Mouse (Mus musculus) gonadal fat pad, adult 2 months (tissue): ENCODE data around the gene Ifnk. TPM values are rescaled to one million over a fixed set of nuclear protein-coding genes. Genes with fewer than 3 reads are reported as not detected.

Experiments used
- DNase-seq: peaks from one replicate; pipeline ENCODE4 v3.0.0-alpha.2; 2012; ENCODE audit warnings: low read depth
- polyA plus RNA-seq: library from polyadenylated mRNA; depleted of rRNA; stranded (reverse); fragments of >200 nt; gene quantifications from 2 replicates; pipeline ENCODE4 v1.2.3, GENCODE M21; 2012

Gene Ifnk
- polyA plus RNA-seq, 1 experiment: not detected

GRCm38 (mm10) chr4:35138077-35138476 is 13.8 kb upstream of the Ifnk start:
- DNase-seq: no peak

GRCm38 (mm10) chr4:35140317-35140716 is 11.5 kb upstream of the Ifnk start:
- no peak for DNase-seq

GRCm38 (mm10) chr4:35143472-35144102 is 8.3 kb upstream of the Ifnk start:
- no peak for DNase-seq

- no peak for DNase-seq
Observed at GRCm38 (mm10) chr4:35145726-35146125, 6.1 kb upstream of the Ifnk start.

GRCm38 (mm10) chr4:35146597-35146996 is 5.3 kb upstream of the Ifnk start:
- DNase-seq: no peak

GRCm38 (mm10) chr4:35148326-35148725 is 3.5 kb upstream of the Ifnk start:
- DNase-seq: no peak

- no peak for DNase-seq
Observed at GRCm38 (mm10) chr4:35150706-35151105, 1.1 kb upstream of the Ifnk start.

- DNase-seq: no peak
Observed at GRCm38 (mm10) chr4:35154051-35154450, 2.2 kb downstream of the Ifnk start.

- no peak for DNase-seq
Observed at GRCm38 (mm10) chr4:35155132-35155922, 3.5 kb downstream of the Ifnk start.

GRCm38 (mm10) chr4:35156149-35156611 is 4.3 kb downstream of the Ifnk start:
- DNase-seq: no peak

- no peak for DNase-seq
Observed at GRCm38 (mm10) chr4:35156751-35157611, 5.1 kb downstream of the Ifnk start, which contains the start of gene Mob3b. Gene Mob3b (minus strand): TSS chr4:35157484.

GRCm38 (mm10) chr4:35157815-35158214 is 6.0 kb downstream of the Ifnk start:
- no peak for DNase-seq

- DNase-seq: no peak
Observed at GRCm38 (mm10) chr4:35165275-35165674, 13.4 kb downstream of the Ifnk start.

- DNase-seq: no peak
Observed at GRCm38 (mm10) chr4:35165947-35166346, 14.1 kb downstream of the Ifnk start.

- DNase-seq: no peak
Observed at GRCm38 (mm10) chr4:35167855-35168254, 16.0 kb downstream of the Ifnk start.

GRCm38 (mm10) chr4:35169571-35170125 is 17.8 kb downstream of the Ifnk start:
- no peak for DNase-seq

GRCm38 (mm10) chr4:35172471-35172870 is 20.6 kb downstream of the Ifnk start:
- no peak for DNase-seq

- DNase-seq: no peak
Observed at GRCm38 (mm10) chr4:35173551-35173950, 21.7 kb downstream of the Ifnk start.

- no peak for DNase-seq
Observed at GRCm38 (mm10) chr4:35175566-35175965, 23.7 kb downstream of the Ifnk start.

GRCm38 (mm10) chr4:35177926-35178645 is 26.2 kb downstream of the Ifnk start:
- no peak for DNase-seq
